ENCODE assay signal across 21 mouse cellular contexts in genomic region chr4:137631596-137631995, GRCm38 (mm10). TPM values are rescaled to one million over a fixed set of nuclear protein-coding genes. Genes with fewer than 3 reads are reported as not detected.
A peak's percentile ranks its signal among the peaks of the same experiment; 100 is the strongest.
DNase-seq lines count a peak whose midpoint lies in the region; ATAC-seq and TF ChIP-seq lines count a peak whose summit lies in the region.
"Had no signal": no experiment of that assay in that cellular context is flagged by ENCODE, and none has a peak within 500 bp of the region (broad histone marks: within the 10 kb centered on the region; RNA-seq: fewer than 3 reads in every experiment).

No protein-coding gene starts in this region.

- H3K4me2 ChIP-seq in heart, embryonic 15.5 days, result no peak overlapping the region
- H3K4me2 ChIP-seq: embryonic facial prominence, embryonic 12.5 days; limb, embryonic 15.5 days; lung, embryonic 15.5 days had no signal

- 0 out of 2 replicates have a peak, but pooled peaks have one; percentile 35 for ATAC-seq in heart, embryonic 15.5 days (replicated peaks; ENCODE audit: insufficient number of reproducible peaks, insufficient read depth, low FRiP score, low read depth)
- ATAC-seq: hindbrain, postnatal 0 days; midbrain, embryonic 16.5 days had no signal

- H3K79me2 ChIP-seq in heart, adult 2 months (replicated peaks; ENCODE audit: control insufficient read depth, insufficient read depth, low read length), result no peaks in the 10 kb centered on the region

- H3K27ac ChIP-seq in heart, embryonic 15.5 days, result peak overlapping the region; percentile 53
- H3K27ac ChIP-seq in heart, adult 2 months, result no peak overlapping the region
- peak overlapping the region; percentile 53; the same call in 1 of the 2 replicates for H3K27ac ChIP-seq in ES-E14 (ENCODE audit: insufficient read depth, low read depth, low read length, poor library complexity, severe bottlenecking)
- H3K27ac ChIP-seq in embryonic facial prominence, embryonic 10.5 days (replicated peaks), result no peak overlapping the region
- H3K27ac ChIP-seq: embryonic facial prominence, embryonic 12.5 days; forebrain, embryonic 10.5 days; hindbrain, postnatal 0 days; limb, embryonic 15.5 days; lung, embryonic 15.5 days had no signal

- DNase-seq in heart, adult 2 months, result no peak
- DNase-seq in ES-E14 (ENCODE audit: low read depth, low spot score), result no peak
- peak; percentile 64 for DNase-seq in adrenal gland, postnatal 25 days
- DNase-seq in kidney, postnatal 36 days, result peak; percentile 33 to 47
- DNase-seq in embryonic facial prominence, embryonic 10.5 days (ENCODE audit: low spot score), result no peak
- no peak for DNase-seq in gastrocnemius, postnatal 36 days
- DNase-seq in spleen, postnatal 36 days (ENCODE audit: low spot score in 2 of 2), result no peak
- DNase-seq: cerebellum, postnatal 36 days had no signal

- H3K9ac ChIP-seq in heart, embryonic 15.5 days, result no peak overlapping the region
- no peak overlapping the region for H3K9ac ChIP-seq in heart, adult 2 months (ENCODE audit: low read depth, low read length)
- H3K9ac ChIP-seq in ES-E14 (ENCODE audit: insufficient read depth, low read depth, low read length, poor library complexity, severe bottlenecking), result no peak overlapping the region; the same call in 1 of the 2 replicates
- H3K9ac ChIP-seq: embryonic facial prominence, embryonic 12.5 days; limb, embryonic 15.5 days; lung, embryonic 15.5 days had no signal

- intact Hi-C loops in heart, adult 2 months (cut with DNase I), result no loop called here
- intact Hi-C loops in gastrocnemius, postnatal 36 days (cut with DNase I), result no loop called here

- TF ChIP-seq POLR2A in heart, adult 2 months (IDR thresholded peaks at IDR 0.05; ENCODE audit: insufficient read depth, low read depth, low read length), result no peak

- H3K9me3 ChIP-seq in heart, embryonic 15.5 days (replicated peaks), result no peaks in the 10 kb centered on the region
- no peaks in the 10 kb centered on the region for H3K9me3 ChIP-seq in ES-E14 (ENCODE audit: control insufficient read depth, insufficient read depth, low read depth, low read length)
- H3K9me3 ChIP-seq in embryonic facial prominence, embryonic 10.5 days, result no peaks in the 10 kb centered on the region
- H3K9me3 ChIP-seq: embryonic facial prominence, embryonic 12.5 days; forebrain, embryonic 10.5 days; limb, embryonic 15.5 days; lung, embryonic 15.5 days had no signal

- H3K36me3 ChIP-seq in heart, embryonic 15.5 days, result peaks cover 69% of the 10 kb centered on the region
- H3K36me3 ChIP-seq in heart, adult 2 months (ENCODE audit: control insufficient read depth, insufficient read depth, low read length), result peaks cover 3% of the 10 kb centered on the region
- peaks cover 58% of the 10 kb centered on the region for H3K36me3 ChIP-seq in ES-E14 (ENCODE audit: control insufficient read depth, insufficient read depth, low read length, poor library complexity, severe bottlenecking)
- peaks cover 99% of the 10 kb centered on the region for H3K36me3 ChIP-seq in embryonic facial prominence, embryonic 10.5 days (replicated peaks)

- 37% methylated on average over 3 of the region's 3 CpGs for WGBS in heart, embryonic 15.5 days
- 42% methylated on average over 3 of the region's 3 CpGs for WGBS in heart, adult 2 months
- WGBS in embryonic facial prominence, embryonic 10.5 days, result 82% methylated on average over 3 of the region's 3 CpGs

- in situ Hi-C loops in ES-E14 (cut with MboI; ENCODE audit: low sequenced_read_pairs in 2 of 2, unreplicated experiment in 2 of 2), result no loop called here

- no peaks in the 10 kb centered on the region for H3K27me3 ChIP-seq in heart, embryonic 15.5 days
- H3K27me3 ChIP-seq in heart, adult 2 months (ENCODE audit: control insufficient read depth, insufficient read depth, low read length), result no peaks in the 10 kb centered on the region
- H3K27me3 ChIP-seq in embryonic facial prominence, embryonic 10.5 days (replicated peaks; ENCODE audit: low read depth, poor library complexity, severe bottlenecking), result no peaks in the 10 kb centered on the region
- H3K27me3 ChIP-seq: embryonic facial prominence, embryonic 12.5 days; limb, embryonic 15.5 days; lung, embryonic 15.5 days had no signal

- no peak for TF ChIP-seq CTCF in heart, adult 2 months (IDR thresholded peaks at IDR 0.05)

- H3K4me1 ChIP-seq in heart, embryonic 15.5 days (replicated peaks), result peaks cover 10% of the 10 kb centered on the region
- no peaks in the 10 kb centered on the region for H3K4me1 ChIP-seq in heart, adult 2 months (ENCODE audit: control insufficient read depth, insufficient read depth, low read length)
- H3K4me1 ChIP-seq in ES-E14 (ENCODE audit: control insufficient read depth in 2 of 2, insufficient read depth in 2 of 2, low read length in 2 of 2, poor library complexity in 1 of 2), result peaks cover 5 to 14% of the 10 kb centered on the region in 2 experiments
- H3K4me1 ChIP-seq in embryonic facial prominence, embryonic 10.5 days, result peaks cover 18% of the 10 kb centered on the region
- H3K4me1 ChIP-seq: embryonic facial prominence, embryonic 12.5 days; limb, embryonic 15.5 days; lung, embryonic 15.5 days had no signal

- TF ChIP-seq EP300 in heart, adult 2 months (IDR thresholded peaks at IDR 0.05; ENCODE audit: insufficient read depth, low read depth, low read length), result no peak

- H3K4me3 ChIP-seq in heart, embryonic 15.5 days, result no peak overlapping the region
- H3K4me3 ChIP-seq in heart, adult 2 months, result no peak overlapping the region
- no peak overlapping the region for H3K4me3 ChIP-seq in ES-E14 (ENCODE audit: insufficient read depth in 1 of 2, low read depth in 1 of 2, low read length in 2 of 2, poor library complexity in 1 of 2, severe bottlenecking in 1 of 2)
- no peak overlapping the region for H3K4me3 ChIP-seq in embryonic facial prominence, embryonic 10.5 days
- H3K4me3 ChIP-seq: embryonic facial prominence, embryonic 12.5 days; forebrain, embryonic 10.5 days; limb, embryonic 15.5 days; lung, embryonic 15.5 days had no signal

TF ChIP-seq in ES-E14, 5 proteins besides CTCF, POLR2A, EP300 and RAD21:
- TF ChIP-seq MAFK (IDR thresholded peaks at IDR 0.05; ENCODE audit: insufficient read depth, low read depth, low read length), result no peak
- TF ChIP-seq ZC3H11A (IDR thresholded peaks at IDR 0.05; ENCODE audit: borderline replicate concordance, low read depth, low read length), result no peak
- TF ChIP-seq ZNF384 (IDR thresholded peaks at IDR 0.05; ENCODE audit: low read depth, low read length), result no peak
- no peak for TF ChIP-seq CHD2 (IDR thresholded peaks at IDR 0.05; ENCODE audit: low read depth, low read length)
- TF ChIP-seq HCFC1 (IDR thresholded peaks at IDR 0.05; ENCODE audit: borderline replicate concordance, insufficient read depth, low read length), result no peak

RNA-seq across cellular contexts. Expression of gene Rap1gap, which starts 32.9 kb away (rescaled TPM):
- 5.6 and 7.2 TPM in 2 replicates for polyA plus RNA-seq in heart, embryonic 15.5 days (2015; fragmentation: Nextera tagmentation; extraction: Ambion mirVana)
- total RNA-seq in heart, adult 2 months (2021), result 10 to 100 TPM; 14.7 to 15.6 TPM
- polyA plus RNA-seq in heart, adult 2 months (2012; rRNA removed), result 33.6 and 35.9 TPM in 2 replicates
- total RNA-seq in ES-E14 (2012; rRNA removed), result 13.4 and 28.4 TPM in 2 replicates
- 97.3 and 130 TPM in 2 replicates for total RNA-seq in adrenal gland, postnatal 25 days (2021)
- 3.8 and 6.9 TPM in 2 replicates for polyA plus RNA-seq in embryonic facial prominence, embryonic 10.5 days (2016; fragmentation: Nextera tagmentation; extraction: Ambion mirVana)
- total RNA-seq in gastrocnemius, postnatal 36 days (2021), result 10 to 100 TPM in 1 of 2 experiments, 1 to 10 TPM in 1; 5.4 to 10.7 TPM

RNA-seq across cellular contexts. Expression of gene Usp48, which starts 38.0 kb away (rescaled TPM):
- polyA plus RNA-seq in heart, embryonic 15.5 days (2015; fragmentation: Nextera tagmentation; extraction: Ambion mirVana), result 29.7 and 38.5 TPM in 2 replicates
- 10 to 100 TPM; 30.0 to 37.6 TPM for total RNA-seq in heart, adult 2 months (2021)
- 29.7 and 49.1 TPM in 2 replicates for polyA plus RNA-seq in heart, adult 2 months (2012; rRNA removed)
- total RNA-seq in ES-E14 (2012; rRNA removed), result 161 and 173 TPM in 2 replicates
- 130 and 144 TPM in 2 replicates for total RNA-seq in adrenal gland, postnatal 25 days (2021)
- polyA plus RNA-seq in embryonic facial prominence, embryonic 10.5 days (2016; fragmentation: Nextera tagmentation; extraction: Ambion mirVana), result 79.1 and 81.7 TPM in 2 replicates
- total RNA-seq in gastrocnemius, postnatal 36 days (2021), result 10 to 100 TPM; 23.3 to 25.9 TPM

RNA-seq across cellular contexts. Expression of gene Ldlrad2, which starts 57.2 kb away (rescaled TPM):
- 0.34 TPM in 1 of 2 replicates, not detected in the other for polyA plus RNA-seq in heart, embryonic 15.5 days (2015; fragmentation: Nextera tagmentation; extraction: Ambion mirVana)
- not detected for total RNA-seq in heart, adult 2 months (2021)
- polyA plus RNA-seq in heart, adult 2 months (2012; rRNA removed), result not detected in 2 replicates
- total RNA-seq in ES-E14 (2012; rRNA removed), result not detected in 2 replicates
- total RNA-seq in adrenal gland, postnatal 25 days (2021), result not detected in 2 replicates
- 0.55 TPM in 1 of 2 replicates, not detected in the other for polyA plus RNA-seq in embryonic facial prominence, embryonic 10.5 days (2016; fragmentation: Nextera tagmentation; extraction: Ambion mirVana)
- not detected for total RNA-seq in gastrocnemius, postnatal 36 days (2021)
- total RNA-seq: hindbrain, postnatal 0 days; layer of hippocampus, adult 18-20 months; left cerebral cortex, adult 8-10 months; megakaryocyte progenitor cell, adult 5-6 weeks had no signal
- polyA plus RNA-seq: embryonic facial prominence, embryonic 12.5 days; forebrain, embryonic 10.5 days; gonadal fat pad, adult 2 months; midbrain, embryonic 16.5 days; neural tube, embryonic 11.5 days; thymus, postnatal 0 days had no signal

Comparison
In these comparisons a context has a peak if more than half of its experiments do, and no peak if none do; other contexts are left out.
1. H3K27ac ChIP-seq: peak in heart, embryonic 15.5 days (single experiment) and ES-E14 (single experiment); none in heart, adult 2 months (single experiment) and embryonic facial prominence, embryonic 10.5 days (single experiment).
2. DNase-seq: peak in adrenal gland, postnatal 25 days (single experiment) and kidney, postnatal 36 days (2 of 2); none in heart, adult 2 months (0 of 2), ES-E14 (single experiment), embryonic facial prominence, embryonic 10.5 days (single experiment), gastrocnemius, postnatal 36 days (0 of 2) and spleen, postnatal 36 days (0 of 2).